Mouse (Mus musculus) urinary bladder, postnatal 25 days (tissue): ENCODE measurements around the gene Sirt7.

Experiments used
- DNase-seq: peaks from one replicate; pipeline ENCODE4 v3.0.0; 2022; ENCODE audit warnings: low spot score

Sirt7 gene

DNA sequence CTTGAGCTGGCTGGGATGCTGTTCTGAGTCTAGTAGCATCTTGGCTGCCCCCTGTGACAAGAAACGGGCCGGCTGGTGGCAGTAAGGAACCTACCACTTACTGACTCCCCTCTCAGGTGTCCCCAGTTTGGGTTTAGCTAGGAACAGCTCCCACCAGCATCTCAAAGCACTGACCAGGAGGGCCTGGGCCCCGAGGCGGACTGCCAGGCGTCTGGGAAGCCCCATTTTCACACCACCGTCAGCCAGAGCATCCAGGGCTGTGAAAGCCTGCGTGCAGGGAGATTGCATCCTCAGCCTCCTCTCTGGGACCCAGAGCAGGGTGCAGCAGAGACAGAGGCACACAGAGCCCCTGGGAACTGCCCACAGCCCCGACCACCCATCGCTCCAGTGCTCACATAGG, 16.2 kb upstream of the Sirt7 start:
- DNase-seq = no peak

DNA sequence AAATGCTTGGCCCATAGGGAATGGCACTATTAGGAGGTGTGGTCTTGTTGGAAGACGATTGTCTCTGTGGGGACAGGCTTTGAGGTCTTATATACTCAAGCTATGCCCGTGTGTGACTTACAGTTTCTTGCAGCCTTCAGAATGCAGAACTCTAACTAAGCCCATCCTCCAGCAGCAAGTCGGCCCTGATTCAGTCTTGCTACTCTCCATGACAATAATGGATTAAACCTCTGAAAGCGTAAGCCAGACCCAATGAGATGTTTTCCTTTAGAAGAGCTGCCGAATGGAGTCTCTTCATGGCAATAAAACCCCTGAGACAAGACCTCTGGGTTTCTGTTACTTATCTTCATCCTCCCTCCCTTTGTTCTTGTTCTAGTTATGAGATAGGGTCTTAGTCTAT, 9.8 kb upstream of the Sirt7 start:
- no peak for DNase-seq

- DNase-seq = peak; percentile 89
Observed at GRCm38 (mm10) chr11:120633520-120634343, 8.7 kb upstream of the Sirt7 start, which contains the start of gene Mafg. Gene Mafg, minus strand, starts transcription at chr11:120633600.

GRCm38 (mm10) chr11:120632559-120633519, 7.8 kb upstream of the Sirt7 start:
- peak; percentile 67 for DNase-seq

GRCm38 (mm10) chr11:120631726-120632448, 6.8 kb upstream of the Sirt7 start:
- no peak for DNase-seq

DNA sequence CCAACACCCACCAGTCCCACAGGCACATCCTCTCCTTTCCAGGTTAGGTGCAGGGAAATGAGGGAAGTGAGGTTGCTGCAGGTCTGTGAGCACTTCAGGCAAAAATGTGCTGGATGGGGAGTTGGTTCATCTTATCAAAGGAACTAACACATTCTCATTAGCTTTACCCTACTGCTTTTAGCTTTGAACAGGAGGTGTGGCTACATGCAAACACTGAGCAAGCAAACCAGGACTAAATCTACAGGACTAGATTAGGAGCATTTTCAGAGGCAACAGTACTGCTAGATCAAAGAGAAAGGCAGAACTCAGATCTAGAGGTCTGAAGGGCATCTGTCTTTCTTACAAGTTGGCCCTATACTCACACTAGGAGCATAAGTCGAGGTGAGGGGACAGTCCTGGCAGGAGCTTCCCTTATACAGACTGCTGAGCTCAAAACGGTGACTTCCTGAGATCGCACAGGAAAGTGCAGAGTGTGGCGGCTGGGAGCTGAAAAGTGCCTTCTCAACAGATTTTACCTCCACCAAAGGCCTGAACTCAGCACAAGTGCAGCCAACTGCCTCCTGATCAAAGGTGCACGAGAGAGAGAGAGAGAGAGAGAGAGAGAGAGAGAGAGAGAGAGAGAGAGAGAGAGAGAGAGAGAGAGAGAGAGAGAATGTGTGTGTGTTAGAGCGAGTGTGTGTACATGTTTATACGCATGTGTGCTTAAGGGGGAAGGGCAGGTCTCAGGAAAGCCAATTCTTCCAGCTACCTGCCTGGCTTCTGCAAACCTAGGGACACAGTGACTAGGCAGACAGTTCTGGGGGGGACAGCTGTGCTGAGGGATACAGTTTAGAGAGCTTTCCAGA, 6.1 kb upstream of the Sirt7 start:
- no peak for DNase-seq

DNA sequence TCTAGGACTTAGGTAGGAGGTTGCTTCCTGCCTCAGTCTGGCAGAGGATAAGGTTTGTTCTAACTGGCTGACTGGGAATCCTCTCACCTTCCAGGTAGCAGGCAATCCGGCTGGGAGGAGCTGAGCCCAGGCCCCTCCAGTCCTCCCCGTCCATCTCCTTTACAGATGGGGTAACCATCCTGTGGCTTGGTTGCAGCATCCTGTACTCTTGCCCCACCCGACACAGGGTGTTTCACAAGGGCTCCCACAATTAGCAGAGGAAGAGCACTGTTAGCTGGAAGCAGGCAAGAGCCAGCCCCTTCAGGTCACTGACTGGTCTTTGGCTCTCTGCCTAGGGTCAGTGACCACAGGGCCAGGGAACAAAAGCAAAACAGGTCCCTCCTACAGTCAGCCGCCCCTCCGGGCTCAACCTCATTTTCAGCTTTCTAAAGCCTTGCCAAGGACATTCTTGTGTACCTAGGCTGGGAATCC, 5.4 kb upstream of the Sirt7 start:
- no peak for DNase-seq

DNA sequence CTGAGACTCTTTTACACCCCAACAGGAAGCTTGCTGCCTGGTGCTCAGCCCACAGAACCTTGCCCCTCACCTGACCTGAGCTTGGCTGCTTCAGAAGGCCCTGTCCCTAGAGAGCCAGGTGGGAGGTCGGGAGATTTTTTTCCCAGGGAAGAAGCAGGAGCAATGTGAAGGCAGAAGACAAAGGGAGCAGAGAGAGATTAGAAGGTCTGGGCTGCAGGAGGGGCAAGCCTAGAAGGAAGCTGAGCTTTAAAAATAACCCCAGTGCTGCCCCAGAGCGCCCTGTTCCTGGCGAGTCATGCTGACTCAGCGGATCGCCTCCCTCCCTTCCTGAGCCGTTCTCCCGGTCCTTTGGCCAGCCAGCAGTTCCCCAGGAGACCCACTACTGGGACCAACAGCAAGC, 4.9 kb upstream of the Sirt7 start:
- no peak for DNase-seq

DNA sequence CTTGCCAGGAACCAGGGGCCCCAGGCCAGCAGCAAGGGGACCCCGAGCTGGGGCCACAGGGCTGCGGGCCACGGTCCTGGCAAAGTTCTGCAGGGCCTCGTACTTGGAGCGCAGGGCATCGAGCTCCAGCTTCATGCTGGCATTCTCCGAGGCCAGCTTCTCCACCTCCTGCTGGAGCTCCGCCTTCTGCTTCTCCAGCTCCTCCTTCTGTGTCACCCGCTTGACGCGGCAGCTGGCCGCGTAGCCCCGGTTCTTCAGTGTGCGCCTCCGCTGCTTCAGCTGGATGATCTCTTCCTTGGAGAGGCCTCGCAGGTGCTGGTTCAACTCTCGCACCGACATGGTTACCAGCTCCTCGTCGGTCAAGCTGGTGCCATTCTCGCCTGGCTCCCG, 4.3 kb upstream of the Sirt7 start:
- DNase-seq = no peak

- no peak for DNase-seq
Observed at GRCm38 (mm10) chr11:120628601-120629340, 3.7 kb upstream of the Sirt7 start.

DNA sequence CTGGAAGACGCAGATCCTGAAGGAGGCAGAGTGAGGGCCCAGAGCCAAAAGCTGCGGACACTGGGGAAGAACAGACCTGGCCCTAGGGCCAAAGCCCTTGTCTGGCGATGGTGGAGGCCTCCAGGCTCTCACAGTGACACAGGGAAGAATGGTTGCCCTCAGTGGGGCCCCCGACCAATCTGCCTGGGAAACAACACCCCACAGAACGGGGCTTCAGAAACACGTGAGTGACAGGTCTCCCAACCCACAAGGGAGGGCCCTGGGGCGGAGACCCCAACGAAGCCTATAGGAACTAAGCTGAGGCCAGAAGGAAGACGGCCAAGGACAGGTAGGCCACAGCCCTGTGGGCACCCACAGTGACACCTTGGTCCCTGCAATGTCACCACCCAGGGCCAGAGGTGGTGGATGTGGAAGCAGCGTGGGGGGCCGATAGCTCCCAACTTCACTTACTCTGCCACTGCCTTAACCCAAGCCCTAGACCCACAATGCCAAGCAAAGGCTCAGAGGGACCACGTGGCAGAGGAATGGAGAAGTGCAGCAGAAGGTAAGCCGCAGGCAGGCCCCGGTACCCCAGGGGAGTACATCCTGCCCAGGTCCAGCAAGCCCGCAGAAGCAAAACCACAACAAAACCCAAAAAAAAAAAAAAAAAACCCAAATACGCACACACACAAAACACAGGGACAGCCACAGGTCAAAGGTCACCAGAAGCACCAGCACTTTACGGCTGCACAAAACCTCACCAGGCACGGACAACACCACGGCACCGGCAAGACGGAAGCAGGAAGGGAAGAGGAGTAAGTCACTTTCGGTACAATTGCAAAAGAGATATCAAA, 2.6 kb upstream of the Sirt7 start:
- DNase-seq = no peak

- no peak for DNase-seq
Observed at GRCm38 (mm10) chr11:120626785-120627467, 1.9 kb upstream of the Sirt7 start.

- DNase-seq = peak; percentile 87
Observed at GRCm38 (mm10) chr11:120624680-120625111, 344 bp downstream of the Sirt7 start.

DNA sequence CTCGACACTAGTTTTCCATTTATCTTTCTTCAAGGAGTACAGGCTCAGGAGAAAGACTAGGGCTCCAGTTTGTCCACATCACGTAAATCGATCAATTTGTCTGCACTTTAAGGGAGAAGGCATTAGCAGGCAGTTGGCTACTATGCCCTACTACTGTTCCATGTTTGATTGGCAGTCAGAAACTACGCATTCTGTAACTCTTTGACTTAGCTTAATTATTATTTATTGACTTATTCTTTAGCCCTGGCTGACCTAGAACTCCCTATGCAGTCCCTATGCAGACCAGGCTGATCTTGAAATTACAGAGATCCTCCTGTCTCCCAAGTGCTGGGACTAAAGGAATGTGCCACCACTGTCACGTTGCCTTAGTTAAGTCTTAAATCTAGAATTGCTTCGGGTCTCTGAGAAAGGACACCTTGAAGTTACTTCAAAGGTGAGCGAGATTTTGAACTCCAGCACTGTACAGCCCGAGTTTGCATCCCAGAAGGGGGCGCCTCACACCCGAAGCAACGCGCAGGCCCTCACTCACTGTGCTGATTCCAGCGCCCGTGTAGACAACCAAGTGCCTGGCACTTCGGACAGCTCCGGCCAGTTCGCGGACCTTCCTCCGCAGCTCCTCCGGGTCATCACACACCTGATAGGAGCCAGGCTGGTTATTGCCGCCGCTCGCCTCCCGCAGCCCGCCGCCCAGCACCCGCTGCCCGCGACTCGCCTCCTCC, 920 bp downstream of the Sirt7 start:
- DNase-seq = peak; percentile 65

- no peak for DNase-seq
Observed at GRCm38 (mm10) chr11:120622805-120623204, 2.2 kb downstream of the Sirt7 start.

GRCm38 (mm10) chr11:120620195-120620594, 4.8 kb downstream of the Sirt7 start:
- DNase-seq = no peak

DNA sequence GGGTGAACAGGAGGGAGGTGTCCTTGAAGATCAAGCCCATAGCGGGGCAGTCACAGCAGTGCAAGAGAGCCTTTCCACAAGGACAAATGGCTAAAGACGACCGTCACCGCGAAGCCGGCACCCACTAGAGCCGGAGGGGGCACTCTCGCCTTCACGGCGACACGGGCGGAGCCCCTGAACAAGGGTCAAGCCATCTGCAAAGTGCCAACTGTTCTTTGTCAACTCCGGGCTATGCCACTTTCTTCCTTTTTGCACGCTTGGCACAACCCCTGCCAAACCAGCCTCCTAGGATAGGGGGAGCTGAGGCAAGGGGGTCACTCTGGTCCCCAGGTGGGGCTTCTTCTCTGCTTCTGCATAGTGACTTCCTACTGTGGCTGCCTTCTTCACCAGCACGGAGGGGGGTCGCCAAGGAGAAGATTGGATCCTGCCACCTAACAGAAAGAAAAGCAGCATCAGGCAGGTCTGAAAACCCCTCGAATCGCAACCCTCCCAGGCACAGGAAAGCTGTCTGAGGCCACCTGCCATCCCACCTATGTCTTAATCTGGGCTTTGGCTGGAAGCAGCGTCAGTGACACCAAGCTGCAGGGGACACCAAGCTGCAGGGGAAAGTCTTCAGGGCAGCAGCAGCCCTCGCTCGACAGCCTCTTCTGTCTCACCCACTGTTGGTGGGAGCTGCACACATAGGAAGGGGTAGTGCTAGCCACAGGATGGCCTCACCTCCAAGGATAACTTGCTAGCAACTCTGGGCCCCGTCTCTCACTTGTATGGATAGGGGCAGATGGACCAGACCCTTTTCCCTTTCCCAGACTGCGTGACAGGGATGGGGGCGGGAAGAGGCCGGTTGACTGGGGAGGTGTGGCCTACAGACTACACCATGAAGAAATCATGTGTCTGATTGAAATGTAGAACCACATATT, 6.2 kb downstream of the Sirt7 start:
- DNase-seq = no peak
